9 mouse cellular contexts compared by ENCODE assay signal in genomic region chr9:62137259-62137658, GRCm38 (mm10). TPM values are rescaled to one million over a fixed set of nuclear protein-coding genes. Genes with fewer than 3 reads are reported as not detected.
DNase-seq lines count a peak whose midpoint lies in the region; ATAC-seq lines count a peak whose summit lies in the region.
"Had no signal": no experiment of that assay in that cellular context is flagged by ENCODE, and none has a peak within 500 bp of the region (broad histone marks: within the 10 kb centered on the region; RNA-seq: fewer than 3 reads in every experiment).

No protein-coding gene starts in this region.

- H3K9me3 ChIP-seq in hindbrain, embryonic 10.5 days, result no peaks in the 10 kb centered on the region
- no peaks in the 10 kb centered on the region for H3K9me3 ChIP-seq in limb, embryonic 13.5 days

- no peak overlapping the region for H3K9ac ChIP-seq in limb, embryonic 13.5 days

- 52% methylated on average over 8 of the region's 8 CpGs for WGBS in hindbrain, embryonic 10.5 days
- 36% methylated on average over 8 of the region's 8 CpGs for WGBS in limb, embryonic 13.5 days

- ATAC-seq in limb, embryonic 13.5 days (ENCODE audit: low FRiP score, low read depth), result no peak

- peak overlapping the region; percentile 53 for H3K27ac ChIP-seq in hindbrain, embryonic 10.5 days
- H3K27ac ChIP-seq in limb, embryonic 13.5 days, result no peak overlapping the region
- H3K27ac ChIP-seq: macrophage had no signal

- H3K4me3 ChIP-seq in hindbrain, embryonic 10.5 days, result no peak overlapping the region
- H3K4me3 ChIP-seq in limb, embryonic 13.5 days, result no peak overlapping the region

- peak overlapping the region; percentile 12 for H3K4me2 ChIP-seq in limb, embryonic 13.5 days (replicated peaks)

- H3K36me3 ChIP-seq in hindbrain, embryonic 10.5 days, result no peaks in the 10 kb centered on the region
- no peaks in the 10 kb centered on the region for H3K36me3 ChIP-seq in limb, embryonic 13.5 days

- H3K4me1 ChIP-seq in hindbrain, embryonic 10.5 days (replicated peaks), result peaks cover 11% of the 10 kb centered on the region
- H3K4me1 ChIP-seq in limb, embryonic 13.5 days, result peaks cover 35% of the 10 kb centered on the region

- no peaks in the 10 kb centered on the region for H3K27me3 ChIP-seq in hindbrain, embryonic 10.5 days (ENCODE audit: insufficient read depth, poor library complexity, severe bottlenecking)
- H3K27me3 ChIP-seq in limb, embryonic 13.5 days, result peaks cover 8% of the 10 kb centered on the region

- peak; percentile 12 for DNase-seq in cerebellum, adult 11-12 months
- no peak for DNase-seq in cerebellum, adult 8-10 months
- peak; percentile 27 for DNase-seq in ovary, adult 18-20 months (ENCODE audit: low spot score)
- no peak for DNase-seq in ovary, postnatal 10 days (ENCODE audit: low spot score)
- no peak for DNase-seq in hindbrain, embryonic 10.5 days (ENCODE audit: low spot score)
- peak; percentile 37 for DNase-seq in ovary, postnatal 14 days (ENCODE audit: low spot score)
- no peak for DNase-seq in thymus, postnatal 36 days

RNA-seq across cellular contexts. Expression of gene Glce, which starts 14.8 kb away (rescaled TPM):
- 16.5 and 19.7 TPM in 2 replicates for polyA plus RNA-seq in hindbrain, embryonic 10.5 days (2016; fragmentation: Nextera tagmentation; extraction: Ambion mirVana)
- polyA plus RNA-seq in limb, embryonic 13.5 days (2015; fragmentation: Nextera tagmentation; extraction: Ambion mirVana), result 27.6 and 32.4 TPM in 2 replicates

Comparison
In these comparisons a context has a peak if more than half of its experiments do, and no peak if none do; other contexts are left out.
1. DNase-seq: peak in cerebellum, adult 11-12 months (single experiment), ovary, adult 18-20 months (single experiment) and ovary, postnatal 14 days (single experiment); none in cerebellum, adult 8-10 months (single experiment), ovary, postnatal 10 days (single experiment), hindbrain, embryonic 10.5 days (single experiment) and thymus, postnatal 36 days (0 of 2).